Mouse (Mus musculus): ENCODE measurements around the gene Acads.
"Not testable (repeated sequence)": the region's sequence is repeated elsewhere in the genome, so short reads cannot be mapped to it uniquely, and the experiment has no call there.

The Acads gene

DNA sequence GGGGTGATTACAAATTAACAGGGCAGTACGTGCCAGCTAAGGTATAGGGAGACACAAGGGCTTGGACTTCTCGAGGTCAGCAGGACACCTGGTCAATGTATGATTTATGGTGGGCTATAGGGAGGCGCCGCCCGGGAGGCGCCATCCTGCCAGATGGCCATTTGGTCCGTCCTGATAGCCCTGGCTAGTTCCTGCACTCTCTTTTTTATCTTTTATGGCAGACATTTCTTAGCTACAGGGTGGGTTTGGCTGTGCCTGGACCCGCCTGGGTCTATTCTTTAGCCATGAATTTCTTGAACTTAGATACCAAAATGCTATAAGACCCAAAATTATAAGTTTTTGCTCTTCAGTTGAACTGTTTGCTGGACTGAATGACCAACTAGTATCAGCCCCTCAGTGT lies 45.8 kb downstream of the Acads start:
- not testable (repeated sequence) for DNase-seq (ENCODE audit: low read depth in 1 of 2, low spot score in 2 of 2)

DNA sequence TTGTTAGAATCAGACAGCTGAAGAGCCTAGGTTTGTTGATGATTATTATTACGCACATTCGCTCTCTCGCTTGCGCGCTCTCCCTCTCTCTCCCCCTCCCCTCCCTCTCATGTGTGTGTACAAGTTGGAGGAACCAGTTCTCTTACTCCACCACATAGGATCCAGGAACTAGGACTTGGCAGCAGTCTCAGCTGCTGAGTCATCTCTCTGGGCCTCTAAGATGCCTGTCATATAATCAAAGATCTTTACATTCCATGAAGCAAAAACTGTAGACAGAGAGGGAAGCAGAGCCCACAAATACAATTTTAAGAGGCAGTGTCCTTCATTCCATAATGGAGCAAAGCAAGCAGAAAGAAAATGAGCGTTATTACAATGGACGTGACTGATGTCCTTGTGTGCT lies 47.0 kb downstream of the Acads start:
- no peak for DNase-seq (ENCODE audit: low read depth in 1 of 2, low spot score in 2 of 2)

DNA sequence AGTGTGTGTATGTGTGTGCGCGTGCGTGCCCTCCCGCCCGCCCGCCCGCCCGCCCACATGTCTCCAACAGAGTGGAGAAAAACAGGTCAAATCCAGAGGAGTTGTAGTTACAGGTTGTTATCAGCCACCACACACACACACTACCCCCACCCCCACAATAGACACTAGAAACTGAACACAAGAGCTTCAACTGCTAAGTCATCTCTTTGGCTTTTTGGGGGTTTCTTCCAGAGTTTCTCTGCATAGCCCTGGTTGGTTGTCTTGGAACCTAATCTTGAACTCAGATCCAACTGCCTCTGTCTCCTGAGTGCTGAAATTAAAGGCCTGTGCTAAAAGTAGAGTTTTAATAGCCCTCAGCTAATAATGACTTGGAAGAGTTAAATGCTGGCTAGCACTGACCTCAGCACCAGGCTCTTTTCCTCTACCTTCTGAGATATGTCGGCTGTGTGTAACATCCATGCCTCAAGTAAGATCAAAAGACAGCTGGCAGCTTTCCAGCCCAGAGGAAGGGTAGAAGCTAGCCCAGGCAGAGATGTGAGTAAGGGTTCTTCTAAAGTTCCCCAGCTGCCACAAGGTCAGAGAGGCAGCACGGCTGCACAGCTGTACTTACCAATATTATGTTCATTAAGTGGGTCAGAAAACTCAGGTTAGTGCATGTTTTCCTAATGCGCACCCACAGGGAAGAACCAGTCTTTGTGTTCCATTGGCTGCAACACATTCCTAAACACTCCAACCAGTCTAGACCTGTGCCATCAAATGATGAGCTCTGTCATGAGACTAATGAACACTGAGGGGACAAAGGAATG lies 47.8 kb downstream of the Acads start:
- DNase-seq (ENCODE audit: low read depth in 1 of 2, low spot score in 2 of 2): no peak

DNA sequence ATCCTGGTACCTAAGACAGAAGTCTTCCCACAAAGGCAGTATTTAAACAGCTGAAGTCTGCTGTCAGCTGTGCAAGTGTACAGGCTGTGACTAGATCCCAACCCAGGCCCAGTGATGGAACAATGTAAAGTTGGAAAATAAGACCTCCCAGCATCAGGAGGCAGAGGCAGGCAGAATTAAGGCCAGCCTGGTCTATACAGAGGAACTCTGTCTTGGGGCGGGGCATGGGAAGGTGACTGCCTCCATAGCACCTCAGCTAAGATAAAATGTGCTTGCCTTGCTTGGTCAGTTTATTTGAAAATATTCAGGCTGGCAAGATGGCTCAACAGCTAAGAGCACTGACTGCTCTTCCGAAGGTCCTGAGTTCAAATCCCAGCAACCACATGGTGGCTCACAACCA lies 48.7 kb downstream of the Acads start:
- no peak for DNase-seq (ENCODE audit: low read depth in 1 of 2, low spot score in 2 of 2)

DNA sequence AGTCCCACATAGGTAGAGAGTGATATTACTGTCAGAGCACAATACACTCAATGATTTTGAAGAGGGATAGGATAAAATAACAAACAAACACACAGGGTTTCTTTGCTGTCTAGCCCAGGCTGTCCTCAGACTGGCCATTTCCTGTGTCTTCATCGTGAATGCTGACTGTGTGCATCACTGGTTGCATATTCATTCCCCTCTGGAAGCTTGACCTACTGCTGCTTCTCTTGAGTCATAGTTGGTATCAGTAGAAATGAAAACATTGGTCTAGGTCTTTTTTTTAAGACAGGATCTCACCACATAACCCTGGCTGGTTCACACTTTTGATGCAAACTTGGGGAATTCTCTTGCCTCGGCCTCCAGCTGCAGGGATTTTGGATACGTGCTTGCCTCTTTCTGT lies 49.5 kb downstream of the Acads start:
- DNase-seq (ENCODE audit: low read depth in 1 of 2, low spot score in 2 of 2): no peak

DNA sequence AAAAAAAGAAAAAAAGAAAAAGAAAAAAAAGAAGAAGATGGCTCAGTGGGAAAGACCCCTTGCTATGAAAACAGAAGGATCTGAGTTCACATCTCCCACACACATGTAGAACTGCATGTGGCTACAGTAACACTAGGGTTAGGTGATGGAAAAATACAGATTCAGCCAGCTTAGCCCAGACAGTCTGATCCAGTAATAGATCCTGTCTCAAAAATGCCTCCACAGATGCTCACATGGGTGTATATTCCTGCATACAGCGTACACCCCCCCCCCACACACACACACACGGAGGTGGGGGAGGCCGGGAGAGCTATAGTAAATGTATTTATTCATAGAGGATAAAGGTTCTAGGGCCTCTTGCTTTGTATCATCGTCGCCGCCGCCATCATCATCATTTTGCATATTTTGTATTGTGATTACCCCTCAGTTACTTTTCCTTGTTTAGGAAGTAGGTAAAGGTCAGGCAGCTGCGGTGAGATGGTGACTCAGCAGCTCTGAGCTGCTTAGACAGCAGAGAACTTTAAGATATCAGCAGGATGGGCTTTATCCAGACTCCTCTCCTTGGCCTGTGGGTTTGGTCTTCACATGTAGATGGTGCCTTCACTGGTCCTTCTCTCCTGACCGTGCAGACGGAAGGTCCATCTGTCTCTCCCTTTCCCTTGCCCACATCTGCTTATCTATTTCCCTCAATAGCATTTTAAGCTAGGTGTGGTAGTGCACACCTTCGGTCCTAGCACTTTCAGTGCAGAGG lies 50.3 kb downstream of the Acads start:
- no peak for DNase-seq (ENCODE audit: low read depth in 1 of 2, low spot score in 2 of 2)

DNA sequence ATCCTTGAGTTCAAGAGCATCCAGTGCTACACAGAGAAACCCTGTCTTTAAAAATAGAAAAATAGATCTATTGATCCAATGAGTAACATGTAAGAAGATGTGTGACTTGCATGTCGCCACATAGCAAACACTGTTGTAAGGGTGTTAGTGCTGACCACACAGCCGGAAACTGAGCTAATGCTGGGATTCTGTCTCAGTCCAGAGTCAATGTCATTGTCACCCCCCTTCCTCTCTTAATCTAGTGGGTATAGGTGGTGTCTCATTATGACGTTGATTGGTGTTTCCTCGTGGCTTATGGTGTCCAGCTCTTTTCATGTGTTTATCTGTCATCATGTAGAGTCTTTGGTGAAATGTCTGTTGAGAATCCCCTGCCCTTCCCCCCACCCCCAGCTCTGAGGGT lies 52.9 kb downstream of the Acads start:
- DNase-seq (ENCODE audit: low read depth in 1 of 2, low spot score in 2 of 2): no peak

DNA sequence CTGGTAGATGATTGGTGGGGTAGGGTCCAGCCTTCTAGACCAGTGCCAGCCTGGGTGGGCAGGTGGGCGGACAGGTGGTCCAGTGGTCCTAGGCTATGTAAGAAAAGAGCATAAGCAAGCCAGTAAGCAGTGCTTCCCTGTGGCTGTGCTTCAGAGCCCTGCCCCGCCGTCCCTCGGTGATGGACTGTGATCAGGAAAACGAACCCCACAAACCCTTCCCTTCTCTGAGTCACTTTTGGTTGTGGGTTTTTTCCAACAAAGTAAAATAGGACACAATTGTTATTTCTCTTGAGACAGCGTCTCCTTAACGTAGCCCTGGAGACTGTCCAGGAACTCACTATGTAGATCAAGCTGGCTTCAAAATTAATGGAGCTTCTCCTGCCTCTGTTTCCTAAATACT lies 55.8 kb downstream of the Acads start:
- DNase-seq (ENCODE audit: low read depth in 1 of 2, low spot score in 2 of 2): no peak

DNA sequence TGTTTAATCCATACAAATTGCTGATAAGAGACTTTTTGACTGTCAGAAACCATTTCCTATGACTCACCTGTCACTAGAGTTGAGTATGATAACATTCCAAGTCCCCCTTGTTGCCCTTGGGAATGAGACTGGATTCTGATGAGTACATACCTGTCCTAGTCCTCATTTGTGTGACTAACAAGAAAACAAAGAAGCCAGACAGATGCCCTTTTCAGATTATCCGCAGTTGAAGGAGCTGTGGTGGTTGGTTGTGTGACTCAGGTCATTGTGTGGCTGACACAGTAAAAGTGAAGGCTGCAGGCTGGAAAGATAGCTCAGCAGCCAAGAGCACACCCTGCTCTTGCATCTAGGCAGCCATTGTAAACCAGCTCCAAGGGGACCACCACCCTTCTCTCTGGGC lies 56.6 kb downstream of the Acads start:
- no peak for DNase-seq (ENCODE audit: low read depth in 1 of 2, low spot score in 2 of 2)

DNA sequence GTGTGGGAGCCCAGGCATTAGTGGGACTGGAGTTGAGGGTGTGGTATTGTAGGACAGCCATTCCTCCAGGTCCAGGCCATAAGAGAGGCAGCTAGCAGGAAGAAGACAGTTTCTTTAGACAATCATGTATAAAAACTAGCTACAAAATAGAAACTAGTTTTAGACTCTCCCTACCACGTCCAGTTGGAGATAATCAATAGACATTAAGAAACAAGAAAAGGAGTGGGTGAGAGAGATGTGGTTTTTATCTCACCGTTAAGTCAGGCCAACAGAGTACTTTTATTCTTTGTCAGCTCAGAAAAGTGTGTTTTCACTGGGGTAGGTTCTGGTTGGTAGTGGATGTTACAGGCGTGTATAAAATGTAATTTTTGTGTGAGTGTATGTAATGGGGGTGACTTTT lies 58.2 kb downstream of the Acads start:
- no peak for DNase-seq (ENCODE audit: low read depth in 1 of 2, low spot score in 2 of 2)
